16 mouse cellular contexts compared by ENCODE assay signal in genomic region chr7:129800461-129800867, GRCm38 (mm10).
DNase-seq lines count a peak whose midpoint lies in the region; ATAC-seq lines count a peak whose summit lies in the region.
"Had no signal": no experiment of that assay in that cellular context is flagged by ENCODE, and none has a peak within 500 bp of the region (broad histone marks: within the 10 kb centered on the region; RNA-seq: fewer than 3 reads in every experiment).

No protein-coding gene starts in this region.

- no peak overlapping the region for H3K27ac ChIP-seq in kidney, embryonic 14.5 days (ENCODE audit: low read depth, low read length)
- peak overlapping the region; percentile 87 for H3K27ac ChIP-seq in lung, embryonic 16.5 days (ENCODE audit: low read length)
- H3K27ac ChIP-seq: forebrain, embryonic 13.5 days; hindbrain, embryonic 10.5 days; liver, embryonic 13.5 days had no signal

- H3K9ac ChIP-seq in kidney, embryonic 14.5 days (ENCODE audit: low read depth, low read length), result no peak overlapping the region
- no peak overlapping the region for H3K9ac ChIP-seq in lung, embryonic 16.5 days (ENCODE audit: low read length)
- H3K9ac ChIP-seq: forebrain, embryonic 13.5 days; liver, embryonic 13.5 days had no signal

- DNase-seq in kidney, postnatal 36 days, result no peak
- DNase-seq in lung, postnatal 25 days (ENCODE audit: low spot score), result no peak
- DNase-seq in splenic B cell, adult 2 months (ENCODE audit: low read depth, low spot score), result peak; percentile 39
- peak; percentile 63 for DNase-seq in thymus, postnatal 25 days
- no peak for DNase-seq in frontal cortex, postnatal 36 days (ENCODE audit: low spot score in 2 of 2)
- DNase-seq: cerebellum, adult 2 months; left cerebral cortex, postnatal 4 days; liver, embryonic 13.5 days; right cerebral cortex, postnatal 14 days had no signal

- no peaks in the 10 kb centered on the region for H3K27me3 ChIP-seq in kidney, embryonic 14.5 days (ENCODE audit: control insufficient read depth, insufficient read depth, low read length)
- H3K27me3 ChIP-seq in lung, embryonic 16.5 days (ENCODE audit: control insufficient read depth, insufficient read depth, low read depth, low read length), result no peaks in the 10 kb centered on the region
- H3K27me3 ChIP-seq in splenic B cell, adult 2 months (ENCODE audit: control insufficient read depth, insufficient read depth, low read length, poor library complexity, severe bottlenecking), result no peaks in the 10 kb centered on the region
- H3K27me3 ChIP-seq: liver, embryonic 13.5 days; megakaryocyte, embryonic 14.5 days had no signal

- no peak overlapping the region for H3K4me3 ChIP-seq in kidney, embryonic 14.5 days (ENCODE audit: low read length)
- no peak overlapping the region for H3K4me3 ChIP-seq in lung, embryonic 16.5 days (ENCODE audit: low read length)
- H3K4me3 ChIP-seq: forebrain, embryonic 13.5 days; hindbrain, embryonic 10.5 days; liver, embryonic 13.5 days; megakaryocyte, embryonic 14.5 days had no signal

- no peaks in the 10 kb centered on the region for H3K9me3 ChIP-seq in kidney, embryonic 14.5 days (ENCODE audit: control insufficient read depth, low read length)
- no peaks in the 10 kb centered on the region for H3K9me3 ChIP-seq in lung, embryonic 16.5 days (ENCODE audit: control insufficient read depth, low read length)
- H3K9me3 ChIP-seq: forebrain, embryonic 13.5 days; hindbrain, embryonic 10.5 days; liver, embryonic 13.5 days had no signal

- H3K36me3 ChIP-seq in kidney, embryonic 14.5 days (ENCODE audit: control insufficient read depth, insufficient read depth, low read length), result no peaks in the 10 kb centered on the region
- no peaks in the 10 kb centered on the region for H3K36me3 ChIP-seq in lung, embryonic 16.5 days (ENCODE audit: control insufficient read depth, insufficient read depth, low read length)
- no peaks in the 10 kb centered on the region for H3K36me3 ChIP-seq in splenic B cell, adult 2 months (ENCODE audit: control insufficient read depth, insufficient read depth, low read length, poor library complexity, severe bottlenecking)
- H3K36me3 ChIP-seq: hindbrain, embryonic 10.5 days; liver, embryonic 13.5 days had no signal

- H3K4me1 ChIP-seq in kidney, embryonic 14.5 days (ENCODE audit: control insufficient read depth, insufficient read depth, low read length), result peaks cover 28% of the 10 kb centered on the region
- peaks cover 43% of the 10 kb centered on the region for H3K4me1 ChIP-seq in lung, embryonic 16.5 days (replicated peaks; ENCODE audit: control insufficient read depth, insufficient read depth, low read length)
- H3K4me1 ChIP-seq: liver, embryonic 13.5 days; megakaryocyte, embryonic 14.5 days had no signal

- H3K4me2 ChIP-seq in kidney, embryonic 14.5 days (replicated peaks; ENCODE audit: low read depth, low read length), result no peak overlapping the region
- H3K4me2 ChIP-seq in lung, embryonic 16.5 days (ENCODE audit: low read depth, low read length), result no peak overlapping the region
- H3K4me2 ChIP-seq: forebrain, embryonic 13.5 days; liver, embryonic 13.5 days had no signal

- peak; percentile 18; the same call in 1 of the 2 replicates for ATAC-seq in kidney, embryonic 14.5 days (ENCODE audit: low FRiP score, low TSS enrichment)
- ATAC-seq in lung, embryonic 16.5 days (ENCODE audit: low read depth), result peak; percentile 89
- no peak for ATAC-seq in erythroid progenitor cell, adult 5-6 weeks (replicated peaks; ENCODE audit: low FRiP score, poor library complexity, severe bottlenecking)
- ATAC-seq: inflammation-experienced regulatory T-cells, adult 6 months had no signal

- 33% methylated on average over 6 of the region's 6 CpGs for WGBS in kidney, embryonic 14.5 days
- 42% methylated on average over 6 of the region's 6 CpGs for WGBS in lung, embryonic 16.5 days

Comparison
In these comparisons a context has a peak if more than half of its experiments do, and no peak if none do; other contexts are left out.
1. DNase-seq: peak in splenic B cell, adult 2 months (single experiment) and thymus, postnatal 25 days (single experiment); none in kidney, postnatal 36 days (0 of 2), lung, postnatal 25 days (single experiment) and frontal cortex, postnatal 36 days (0 of 2).